Mouse (Mus musculus): Measurements from ENCODE around the gene Fxyd1. TPM values are rescaled to one million over a fixed set of nuclear protein-coding genes. Genes with fewer than 3 reads are reported as not detected.

The Fxyd1 gene
- 1.4 TPM for polyA plus RNA-seq (2014; fragmentation: Illumina TruSeq; extraction: RNeasy Lipid Tissue Mini Kit (QIAGEN cat#74804); ENCODE audit: low replicate concordance)

GRCm38 (mm10) chr7:31057071-31057470, at the start of gene Fxyd1:
Fxyd1 (minus strand) TSS chr7:31057199.

GRCm38 (mm10) chr7:31076492-31076891, 19.5 kb upstream of the Fxyd1 start, which contains the start of gene Fxyd3:
Fxyd3 (minus strand) TSS chr7:31076704.

GRCm38 (mm10) chr7:31059108-31059507, 2.1 kb upstream of the Fxyd1 start, which contains the start of gene Lgi4:
Lgi4 (plus strand) TSS chr7:31059342.

GRCm38 (mm10) chr7:31051321-31052021, 5.5 kb downstream of the Fxyd1 start, which contains the start of gene Fxyd7:
Fxyd7 (minus strand) TSS chr7:31051467.

GRCm38 (mm10) chr7:31042431-31042910, 14.5 kb downstream of the Fxyd1 start, which contains the start of gene Fxyd5:
Fxyd5 (minus strand) TSS chr7:31042481.

Other genes with a start within 250 kb of the Fxyd1 start
- gene Ffar2, start 233.4 kb downstream of the Fxyd1 start, polyA plus RNA-seq (2014; fragmentation: Illumina TruSeq; extraction: RNeasy Lipid Tissue Mini Kit (QIAGEN cat#74804); ENCODE audit: low replicate concordance): 1.7 TPM
- not detected for gene Ffar3, start 201.0 kb downstream of the Fxyd1 start, polyA plus RNA-seq (2014; fragmentation: Illumina TruSeq; extraction: RNeasy Lipid Tissue Mini Kit (QIAGEN cat#74804); ENCODE audit: low replicate concordance)
- gene Ffar1, start 195.6 kb downstream of the Fxyd1 start, polyA plus RNA-seq (2014; fragmentation: Illumina TruSeq; extraction: RNeasy Lipid Tissue Mini Kit (QIAGEN cat#74804); ENCODE audit: low replicate concordance): 0.85 TPM
- 3.0 TPM for gene Cd22, start 176.9 kb downstream of the Fxyd1 start, polyA plus RNA-seq (2014; fragmentation: Illumina TruSeq; extraction: RNeasy Lipid Tissue Mini Kit (QIAGEN cat#74804); ENCODE audit: low replicate concordance)
- gene Mag, start 142.3 kb downstream of the Fxyd1 start, polyA plus RNA-seq (2014; fragmentation: Illumina TruSeq; extraction: RNeasy Lipid Tissue Mini Kit (QIAGEN cat#74804); ENCODE audit: low replicate concordance): not detected
- gene Hamp2, start 132.5 kb downstream of the Fxyd1 start, polyA plus RNA-seq (2014; fragmentation: Illumina TruSeq; extraction: RNeasy Lipid Tissue Mini Kit (QIAGEN cat#74804); ENCODE audit: low replicate concordance): 2.0 TPM
- not detected for gene Hamp, start 113.2 kb downstream of the Fxyd1 start, polyA plus RNA-seq (2014; fragmentation: Illumina TruSeq; extraction: RNeasy Lipid Tissue Mini Kit (QIAGEN cat#74804); ENCODE audit: low replicate concordance)
- gene Usf2, start 100.4 kb downstream of the Fxyd1 start, polyA plus RNA-seq (2014; fragmentation: Illumina TruSeq; extraction: RNeasy Lipid Tissue Mini Kit (QIAGEN cat#74804); ENCODE audit: low replicate concordance): 52.9 TPM
- 4.8 TPM for gene Lsr, start 83.7 kb downstream of the Fxyd1 start, polyA plus RNA-seq (2014; fragmentation: Illumina TruSeq; extraction: RNeasy Lipid Tissue Mini Kit (QIAGEN cat#74804); ENCODE audit: low replicate concordance)
- 4.1 TPM for gene Fam187b, start 83.4 kb downstream of the Fxyd1 start, polyA plus RNA-seq (2014; fragmentation: Illumina TruSeq; extraction: RNeasy Lipid Tissue Mini Kit (QIAGEN cat#74804); ENCODE audit: low replicate concordance)
- gene Fxyd5, start 14.7 kb downstream of the Fxyd1 start, polyA plus RNA-seq (2014; fragmentation: Illumina TruSeq; extraction: RNeasy Lipid Tissue Mini Kit (QIAGEN cat#74804); ENCODE audit: low replicate concordance): 0.93 TPM
- gene Fxyd7, start 5.7 kb downstream of the Fxyd1 start, polyA plus RNA-seq (2014; fragmentation: Illumina TruSeq; extraction: RNeasy Lipid Tissue Mini Kit (QIAGEN cat#74804); ENCODE audit: low replicate concordance): not detected
- gene Lgi4, start 2.1 kb upstream of the Fxyd1 start, polyA plus RNA-seq (2014; fragmentation: Illumina TruSeq; extraction: RNeasy Lipid Tissue Mini Kit (QIAGEN cat#74804); ENCODE audit: low replicate concordance): 0.11 TPM
- gene Fxyd3, start 19.5 kb upstream of the Fxyd1 start, polyA plus RNA-seq (2014; fragmentation: Illumina TruSeq; extraction: RNeasy Lipid Tissue Mini Kit (QIAGEN cat#74804); ENCODE audit: low replicate concordance): 7.4 TPM
- not detected for gene Hpn, start 58.1 kb upstream of the Fxyd1 start, polyA plus RNA-seq (2014; fragmentation: Illumina TruSeq; extraction: RNeasy Lipid Tissue Mini Kit (QIAGEN cat#74804); ENCODE audit: low replicate concordance)
- gene Scn1b, start 69.8 kb upstream of the Fxyd1 start, polyA plus RNA-seq (2014; fragmentation: Illumina TruSeq; extraction: RNeasy Lipid Tissue Mini Kit (QIAGEN cat#74804); ENCODE audit: low replicate concordance): not detected
- 3.9 TPM for gene Gramd1a, start 98.7 kb upstream of the Fxyd1 start, polyA plus RNA-seq (2014; fragmentation: Illumina TruSeq; extraction: RNeasy Lipid Tissue Mini Kit (QIAGEN cat#74804); ENCODE audit: low replicate concordance)
- not detected for gene Scgb2b2, start 233.3 kb upstream of the Fxyd1 start, polyA plus RNA-seq (2014; fragmentation: Illumina TruSeq; extraction: RNeasy Lipid Tissue Mini Kit (QIAGEN cat#74804); ENCODE audit: low replicate concordance)
- gene Scgb1b2, start 234.6 kb upstream of the Fxyd1 start, polyA plus RNA-seq (2014; fragmentation: Illumina TruSeq; extraction: RNeasy Lipid Tissue Mini Kit (QIAGEN cat#74804); ENCODE audit: low replicate concordance): not detected

All from small intestine, adult 10 weeks (tissue).